Mouse (Mus musculus) neutrophil, adult 83 days (primary cell): Measurements from ENCODE around the gene Pgam2. TPM values are rescaled to one million over a fixed set of nuclear protein-coding genes. Genes with fewer than 3 reads are reported as not detected.

Experiments
- total RNA-seq, 2 experiments: library from RNA; stranded (reverse); gene quantifications; one replicate each; pipeline ENCODE4 v1.2.4; 2023

The Pgam2 gene
- total RNA-seq = not detected

DNA sequence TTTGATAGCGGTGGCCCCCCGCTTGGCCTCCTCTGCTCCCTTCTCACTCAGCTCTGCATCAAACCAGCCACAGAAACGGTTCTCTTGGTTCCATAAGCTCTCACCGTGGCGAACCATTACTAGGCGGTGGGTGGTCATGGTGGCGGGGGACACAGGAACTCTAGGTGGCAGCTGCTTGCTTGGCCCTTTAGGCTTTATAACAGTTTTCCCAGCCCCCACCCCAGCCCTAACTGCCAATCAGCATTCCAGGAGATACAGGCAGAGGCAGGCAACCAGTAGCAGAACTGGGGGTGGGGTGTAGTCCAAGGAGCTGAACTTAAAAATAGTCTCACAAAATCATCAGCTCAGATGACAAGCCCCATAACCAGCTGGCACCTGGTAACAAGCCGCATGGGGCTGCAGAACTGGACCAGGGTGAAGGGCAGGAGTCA, at the start of gene Pgam2:
Gene Pgam2 (minus strand): TSS at position 183 of the 431 bp plus-strand sequence.

DNA sequence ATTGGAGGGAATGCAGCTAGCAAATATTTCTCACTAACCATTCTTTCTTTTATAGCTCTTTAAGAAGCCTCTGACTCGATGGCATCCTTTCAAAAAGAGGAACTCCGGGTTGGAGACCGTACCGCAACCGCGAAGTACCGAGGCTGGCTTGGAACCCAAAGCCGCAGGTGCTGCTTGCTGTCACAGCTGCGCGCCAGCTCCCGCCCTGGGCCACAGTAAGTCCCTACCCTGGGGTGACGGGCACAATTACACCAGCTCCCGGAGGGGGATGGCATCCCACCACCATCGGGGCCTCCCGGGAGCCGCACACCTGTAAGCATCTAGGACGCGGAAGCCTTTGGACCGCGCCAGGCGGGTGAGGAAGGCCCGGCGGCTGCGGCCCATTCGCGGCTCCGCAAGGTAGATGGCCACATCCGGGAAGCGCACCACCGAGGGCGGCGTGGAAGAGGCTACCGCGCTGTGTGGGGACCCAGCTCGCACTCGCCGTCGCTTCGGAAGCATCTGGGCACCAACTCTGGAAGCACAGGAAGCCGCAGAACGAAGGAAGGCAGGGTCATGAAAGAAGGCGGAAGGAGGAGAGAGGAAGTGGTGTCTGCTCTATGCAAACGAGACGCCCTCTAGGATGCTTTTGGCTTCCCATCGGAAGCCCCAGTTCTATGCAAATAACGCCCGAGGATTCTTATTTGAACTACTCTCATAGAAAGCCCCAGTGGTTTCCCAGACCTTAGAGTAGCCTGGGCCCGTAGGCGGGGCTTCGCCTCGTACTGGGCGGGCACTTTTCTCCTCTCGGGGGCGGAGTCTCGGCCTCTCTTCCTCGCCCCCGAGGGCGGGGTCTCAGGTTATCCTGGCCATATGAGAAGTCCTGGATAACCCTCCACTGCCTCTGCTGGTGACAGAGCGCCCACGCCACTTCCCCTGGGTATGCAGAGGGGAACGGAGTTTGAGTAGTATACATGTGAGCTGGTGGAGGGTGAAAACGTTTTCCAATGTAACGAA, 34.0 kb upstream of the Pgam2 start, which contains the start of gene Polm:
Gene Polm (minus strand): TSS at position 766 of the 996 bp plus-strand sequence.

DNA sequence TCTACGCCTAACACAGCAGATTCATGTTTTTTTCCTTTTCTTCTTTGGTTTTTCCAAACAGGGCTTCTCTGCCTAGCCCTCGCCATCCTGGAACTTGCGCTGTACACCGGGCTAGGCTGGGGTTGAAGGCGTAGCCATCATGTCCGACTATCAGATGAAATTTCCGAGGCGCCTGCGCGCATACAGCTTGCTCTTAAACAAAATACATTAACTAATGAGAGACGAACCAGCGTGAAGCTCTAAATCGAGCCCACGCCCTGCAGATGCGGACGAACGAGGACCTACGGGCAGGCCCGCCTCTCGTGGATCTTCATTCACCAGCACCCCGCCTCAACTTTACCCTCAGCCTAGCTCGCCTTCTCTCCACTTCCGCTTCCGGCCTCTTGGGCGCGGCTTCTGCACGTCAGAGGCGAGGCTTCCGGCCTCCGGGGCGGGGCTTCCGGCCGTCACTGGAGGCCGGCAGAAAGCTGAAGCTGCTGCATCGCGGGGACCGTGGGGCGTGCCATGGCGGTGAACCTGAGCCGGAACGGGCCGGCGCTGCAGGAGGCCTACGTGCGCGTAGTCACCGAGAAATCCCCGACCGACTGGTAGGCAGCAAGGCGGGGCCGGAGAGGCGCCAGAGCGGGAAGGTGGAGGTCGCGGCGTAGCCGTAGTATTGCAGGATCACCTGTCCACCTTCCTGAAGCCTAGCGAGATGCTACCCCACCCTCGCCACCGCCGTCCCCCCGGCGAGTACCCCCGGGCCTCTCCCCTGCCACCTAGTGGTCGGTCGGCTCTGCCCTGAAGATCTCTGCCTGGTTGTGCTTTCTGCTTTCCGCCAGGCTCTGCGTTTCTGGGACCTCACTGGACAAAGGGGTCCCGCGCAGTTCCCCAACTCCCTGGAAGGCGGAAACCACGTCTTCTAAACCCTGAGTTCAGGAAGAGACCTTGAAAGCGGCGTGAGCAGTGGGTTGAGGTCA, 15.2 kb downstream of the Pgam2 start, which contains the start of gene Dbnl:
Gene Dbnl (plus strand): TSS at position 433 of the 959 bp plus-strand sequence.

DNA sequence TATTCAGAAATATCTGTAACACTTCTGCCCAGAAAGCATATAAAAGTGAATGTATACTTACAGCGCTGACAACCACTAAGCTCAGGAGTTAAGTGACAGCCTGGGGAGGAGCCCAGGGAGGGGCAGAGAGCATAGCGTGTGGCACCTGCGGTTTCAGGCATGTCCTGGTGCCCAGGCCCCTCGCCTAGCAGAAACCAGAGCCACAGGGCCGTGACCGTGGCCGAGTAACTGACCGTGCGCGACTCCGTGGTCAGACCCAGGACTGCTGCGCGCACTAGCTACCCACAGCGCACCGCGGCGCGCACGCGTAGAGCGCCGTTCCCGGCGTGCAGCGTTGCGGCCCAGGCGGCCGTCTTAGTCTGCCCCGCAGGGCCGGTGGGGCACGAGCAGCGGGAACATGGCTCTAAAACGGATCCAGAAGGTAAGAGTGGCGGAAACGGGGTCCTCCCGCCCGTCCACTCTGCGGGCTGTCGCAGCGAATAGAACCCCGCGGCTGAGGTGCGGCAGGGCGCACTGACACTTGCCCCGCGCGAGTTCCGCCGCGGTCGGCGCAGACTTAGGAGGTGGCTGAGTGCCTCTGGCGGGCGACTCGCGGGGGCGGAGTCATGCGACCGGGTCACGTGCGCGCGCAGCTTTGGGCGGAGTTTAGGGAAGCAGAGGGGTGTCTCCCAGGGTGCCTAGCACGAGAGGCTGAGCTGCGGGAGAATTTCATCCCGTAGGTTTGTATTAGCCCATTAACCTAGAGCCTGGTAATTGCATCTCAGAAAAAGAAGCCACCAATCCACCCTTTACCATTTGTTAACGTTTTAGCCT, 41.5 kb downstream of the Pgam2 start, which contains the start of gene Urgcp:
Gene Urgcp (minus strand): TSS at position 557 of the 813 bp plus-strand sequence.

Other genes with a start within 250 kb of the Pgam2 start
- not detected for gene Ankrd36, start 234.0 kb downstream of the Pgam2 start, total RNA-seq
- gene Mrps24, start 88.1 kb downstream of the Pgam2 start, total RNA-seq = 10 to 100 TPM; 42.1 to 43.1 TPM
- gene Urgcp, start 41.4 kb downstream of the Pgam2 start, total RNA-seq = 10 to 100 TPM; 10.3 to 14.8 TPM
- gene Dbnl, start 15.2 kb downstream of the Pgam2 start, total RNA-seq = 100 to 1,000 TPM; 153 to 168 TPM
- gene Polm, start 34.3 kb upstream of the Pgam2 start, total RNA-seq = 10 to 100 TPM; 27.4 to 30.0 TPM
- gene Aebp1, start 58.2 kb upstream of the Pgam2 start, total RNA-seq = under 1 TPM in 1 of 2 experiments, not detected in 1; 0.13 TPM
- 10 to 100 TPM; 31.5 to 36.2 TPM for gene Pold2, start 74.6 kb upstream of the Pgam2 start, total RNA-seq
- not detected for gene Myl7, start 95.0 kb upstream of the Pgam2 start, total RNA-seq
- gene Gck, start 146.3 kb upstream of the Pgam2 start, total RNA-seq = not detected
- gene Ykt6, start 152.0 kb upstream of the Pgam2 start, total RNA-seq = 10 to 100 TPM; 55.3 to 63.3 TPM